Mouse (Mus musculus): ENCODE results near the gene Unc93b1.

DNA sequence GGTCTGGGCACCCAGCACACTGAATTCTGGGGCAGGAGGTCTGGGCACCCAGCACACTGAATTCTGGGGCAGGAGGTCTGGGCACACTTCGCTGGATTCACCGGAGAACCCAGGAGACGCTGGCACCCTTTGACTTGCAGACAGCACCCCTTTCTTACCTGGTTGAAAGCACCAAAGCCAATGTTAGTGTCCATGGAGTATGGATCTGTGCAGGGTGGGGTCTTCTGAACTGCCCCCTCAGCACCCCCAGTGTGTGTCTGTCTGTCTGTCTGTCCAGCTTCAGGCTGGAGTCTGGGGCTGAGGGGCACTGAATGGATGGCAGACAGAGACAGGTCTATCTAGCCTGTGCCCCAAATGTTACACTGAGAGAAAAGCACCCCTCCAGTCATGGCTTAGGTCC lies 56.6 kb downstream of the Unc93b1 start:
- TF ChIP-seq POLR2A (IDR thresholded peaks at IDR 0.05; ENCODE audit: control insufficient read depth, low read depth, low read length), result no peak
- no peak for TF ChIP-seq CTCF (IDR thresholded peaks at IDR 0.05; ENCODE audit: control insufficient read depth, insufficient read depth, insufficient replicate concordance, low read depth, low read length)

All from testis, adult 2 months (tissue).